Mouse (Mus musculus) urinary bladder, adult 2 months (tissue): ENCODE measurements at regions not wholly inside any gene's neighbourhood (a gene's known extent, or its start where the extent isn't known, plus 50 kb on each side); places are given as distances from the start of the nearest gene placed in this dataset.
"Not testable (repeated sequence)": the region's sequence is repeated elsewhere in the genome, so short reads cannot be mapped to it uniquely, and the experiment has no call there.

Experiments used
- DNase-seq: peaks from one replicate; pipeline ENCODE4 v3.0.0; 2022; ENCODE audit warnings: low spot score

DNA sequence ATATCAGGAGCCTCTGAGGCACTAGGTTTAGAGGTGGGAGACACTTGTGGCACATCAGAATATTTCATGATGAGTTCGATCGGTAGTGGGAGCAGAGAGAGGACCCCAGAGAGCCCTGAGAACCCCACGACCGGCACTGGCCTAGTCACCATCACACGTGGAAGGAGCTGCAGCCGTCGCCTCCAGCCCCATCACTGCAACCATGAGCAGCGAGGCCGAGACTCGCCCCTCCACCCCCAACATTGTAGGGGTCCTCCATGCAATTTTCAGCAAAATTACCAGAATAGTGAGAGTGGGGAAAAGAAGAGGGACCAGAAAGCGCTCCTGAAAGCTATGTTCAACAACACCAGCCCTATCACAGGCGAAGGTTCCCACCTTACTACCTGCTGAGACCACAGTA is 297.0 kb downstream of the Edem1 start:
- DNase-seq, result no peak

DNA sequence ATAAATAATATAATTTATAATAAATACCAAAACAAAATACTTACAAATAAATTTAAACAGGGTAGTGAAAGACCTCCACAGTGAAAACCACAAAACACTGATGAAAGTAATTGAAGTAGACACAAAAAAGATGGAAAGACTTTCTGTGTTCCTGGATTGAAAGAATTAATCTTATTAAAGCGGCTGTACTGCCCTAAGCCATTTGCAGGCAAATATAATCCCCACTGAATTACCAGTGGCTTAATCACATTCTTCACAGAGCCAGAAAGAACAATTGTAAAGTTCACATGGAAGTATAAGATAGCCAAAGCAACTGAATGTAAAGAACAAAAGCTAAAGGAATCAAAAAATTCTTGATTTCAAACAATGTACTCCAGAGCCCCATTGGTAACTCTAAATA is 298.8 kb downstream of the Edem1 start:
- no peak for DNase-seq

DNA sequence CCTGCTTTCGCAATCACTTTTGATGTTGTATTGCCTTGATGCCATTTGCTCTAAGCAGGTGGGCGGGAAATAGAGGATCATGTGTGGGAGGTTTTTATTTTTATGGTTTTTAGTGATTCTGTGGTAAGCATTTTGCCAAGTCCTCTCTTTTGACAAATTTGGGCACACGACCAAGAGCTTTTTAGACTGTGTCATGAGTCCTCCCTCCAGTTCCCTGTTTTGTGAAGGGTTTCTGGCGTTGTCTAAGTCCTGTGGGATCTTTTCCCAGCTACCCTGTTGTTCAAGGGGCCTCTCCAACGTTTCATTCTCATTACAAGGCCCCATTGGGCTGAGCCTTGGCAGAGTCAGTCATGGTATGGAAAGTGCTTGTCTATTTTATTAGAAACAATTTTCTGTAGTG is 317.7 kb downstream of the Edem1 start:
- DNase-seq, result no peak

DNA sequence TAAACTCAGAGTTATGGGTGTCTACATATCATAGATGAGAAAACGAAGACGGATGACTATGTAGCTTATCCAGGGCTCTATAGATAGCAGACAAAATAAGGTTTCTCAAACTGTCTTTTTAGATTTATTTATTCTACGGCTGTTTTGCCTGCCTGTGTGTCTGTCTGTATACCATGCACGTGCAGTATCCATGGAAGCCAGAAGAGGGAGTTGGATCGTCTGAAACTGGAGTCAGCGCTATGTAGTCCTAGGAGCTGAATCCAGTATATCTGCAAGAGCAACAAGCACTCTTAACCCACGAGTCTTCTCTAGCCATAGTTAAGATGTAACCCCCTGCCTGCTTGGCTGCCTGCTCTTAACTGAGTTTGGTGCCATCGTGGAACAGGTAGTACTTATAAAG is 320.6 kb downstream of the Edem1 start:
- DNase-seq, result no peak

DNA sequence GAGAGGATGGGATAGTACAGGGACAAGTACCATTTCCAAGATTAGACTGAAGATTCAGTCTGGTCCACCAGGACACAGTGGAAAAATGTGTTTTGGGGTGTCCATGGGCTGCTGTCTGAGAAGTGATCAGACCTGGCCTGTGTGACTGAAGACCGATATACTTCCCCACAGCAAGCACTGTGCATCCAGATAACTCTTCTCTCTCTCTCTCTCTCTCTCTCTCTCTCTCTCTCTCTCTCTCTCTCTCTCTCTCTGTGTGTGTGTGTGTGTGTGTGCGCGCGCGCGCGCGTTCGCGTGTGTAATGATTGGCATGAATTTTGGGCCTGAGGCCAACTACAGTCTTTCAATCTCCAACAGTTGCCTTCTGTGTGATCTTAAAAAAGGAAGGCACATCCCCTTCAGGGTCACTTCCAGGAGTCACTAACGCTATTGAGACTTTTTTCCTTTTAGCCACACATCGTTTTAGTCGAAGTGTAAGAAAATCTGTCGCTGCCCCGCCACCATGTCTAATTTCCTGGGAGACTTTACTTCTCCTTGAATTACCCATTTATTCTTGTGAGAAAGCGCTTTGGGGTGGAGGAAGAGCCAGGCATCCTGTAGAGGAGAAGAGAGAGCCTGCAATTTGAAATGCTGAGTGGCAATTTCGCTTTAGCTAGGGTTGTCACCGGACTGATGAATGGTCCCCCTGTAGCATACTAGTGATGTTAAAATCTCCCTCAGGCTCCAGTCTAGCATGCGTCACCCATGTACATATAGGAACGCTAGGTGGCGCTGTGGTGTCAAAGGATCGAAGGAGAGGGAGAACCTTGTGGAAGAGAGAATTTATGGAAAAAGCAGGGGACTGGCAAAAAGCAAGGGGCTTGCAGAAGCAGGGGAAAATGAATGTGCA is 321.8 kb downstream of the Edem1 start:
- DNase-seq, result peak; percentile 24

DNA sequence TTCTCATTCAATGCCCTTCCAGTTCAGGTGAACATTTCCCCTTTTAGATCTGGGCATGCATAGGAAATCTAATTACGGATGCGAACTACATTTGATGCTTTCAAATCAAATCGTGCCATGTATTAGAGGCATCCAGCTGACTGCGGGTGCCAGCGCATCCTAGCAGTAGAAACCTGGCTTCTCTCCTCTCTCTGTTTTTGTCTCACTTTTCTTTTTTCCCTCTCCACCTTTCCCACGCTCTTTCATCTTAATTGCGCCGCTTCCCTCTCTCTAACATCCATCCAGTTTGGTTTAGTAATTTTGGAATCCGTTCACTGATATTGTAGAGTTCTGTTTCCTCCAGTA is 322.4 kb downstream of the Edem1 start:
- DNase-seq, result no peak

DNA sequence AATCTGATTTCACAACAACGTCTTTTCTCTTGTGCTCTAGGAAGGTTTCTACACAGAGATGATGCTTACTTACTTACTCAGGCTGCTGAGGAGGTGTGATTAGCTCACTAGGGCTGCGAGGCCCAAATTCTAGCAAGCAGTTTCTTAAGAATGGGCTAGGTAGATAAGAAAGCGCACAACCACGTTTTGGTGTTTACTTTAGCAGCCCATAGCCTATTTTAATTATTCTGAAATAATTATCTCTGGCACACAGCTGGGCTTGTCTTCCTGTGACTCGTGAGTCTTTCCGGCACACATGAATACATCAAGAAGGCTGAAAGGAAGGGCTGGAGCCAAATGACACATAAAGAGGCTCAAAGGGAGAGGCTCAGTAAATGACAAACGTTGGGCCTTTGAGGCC is 325.2 kb downstream of the Edem1 start:
- no peak for DNase-seq

DNA sequence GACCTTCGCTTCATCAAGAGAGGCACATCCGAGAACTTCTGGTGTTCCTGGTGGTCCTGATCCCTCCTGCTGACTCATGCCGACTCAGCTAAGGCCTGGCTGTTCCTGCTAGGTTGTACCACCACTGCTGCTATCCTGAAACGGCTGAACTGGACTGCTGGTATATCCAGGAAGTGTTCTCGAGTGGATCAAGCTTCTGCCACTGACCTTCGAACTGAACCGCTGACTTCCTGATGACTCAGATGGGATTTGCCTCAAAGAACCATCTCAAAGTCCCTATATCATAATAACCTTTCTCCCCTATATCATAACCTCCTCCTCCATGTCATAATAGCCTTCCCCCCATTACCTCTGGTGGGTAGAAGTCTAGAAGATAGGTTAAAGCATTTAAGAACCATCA is 331.1 kb downstream of the Edem1 start:
- no peak for DNase-seq

DNA sequence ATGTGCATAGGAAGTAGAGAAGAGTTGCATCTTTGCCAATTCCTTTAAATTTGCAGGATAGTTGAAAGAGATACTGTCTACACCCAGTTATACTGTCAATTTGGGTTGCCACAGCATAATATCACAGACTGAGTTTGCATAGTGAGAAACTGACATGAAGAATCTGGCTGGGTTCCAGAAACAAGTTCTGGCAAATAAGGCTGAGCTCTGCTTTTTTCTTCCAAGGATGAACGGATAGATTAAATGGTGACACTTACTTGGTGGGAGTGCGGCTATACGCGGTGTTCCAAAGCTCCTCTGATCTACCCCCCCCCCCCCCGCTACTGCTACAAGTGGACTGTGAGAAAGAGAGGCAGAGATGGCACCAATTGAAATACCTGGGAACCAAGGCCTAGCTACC is 339.0 kb downstream of the Edem1 start:
- no peak for DNase-seq

DNA sequence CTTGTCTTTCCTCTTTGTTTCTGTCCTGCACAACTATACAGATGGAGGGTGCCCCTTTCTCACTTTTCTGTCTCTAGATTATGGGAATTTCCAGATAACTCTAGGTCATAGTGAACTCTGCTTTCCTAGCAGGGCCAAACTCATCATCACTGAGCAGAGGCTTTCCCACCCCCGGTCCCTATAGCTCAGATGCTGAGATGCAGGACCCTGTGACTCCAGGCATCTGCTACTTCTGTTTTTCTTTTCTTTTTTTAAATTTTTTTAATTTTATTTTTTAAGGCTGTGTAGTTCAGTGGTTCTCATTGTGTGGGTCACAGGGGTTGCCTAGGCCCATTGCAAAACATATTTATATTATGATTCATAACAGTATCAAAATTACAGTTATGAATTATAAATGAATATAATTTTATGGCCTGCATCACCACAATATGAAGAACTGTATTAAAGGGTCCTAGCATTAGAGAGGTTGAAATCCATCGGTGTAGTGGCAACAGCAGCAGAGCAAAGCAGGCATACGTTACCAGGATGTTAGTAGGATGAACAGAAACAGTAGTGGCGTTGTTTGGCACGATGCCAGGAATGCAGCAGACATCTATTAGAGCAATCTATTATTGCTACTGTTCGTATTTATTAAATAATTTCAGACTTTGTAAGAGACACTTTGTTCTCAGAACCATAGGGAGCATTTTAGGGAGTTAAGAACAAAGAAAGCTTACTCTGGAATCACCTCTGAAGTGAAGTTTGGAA is 343.8 kb downstream of the Edem1 start:
- DNase-seq, result no peak

DNA sequence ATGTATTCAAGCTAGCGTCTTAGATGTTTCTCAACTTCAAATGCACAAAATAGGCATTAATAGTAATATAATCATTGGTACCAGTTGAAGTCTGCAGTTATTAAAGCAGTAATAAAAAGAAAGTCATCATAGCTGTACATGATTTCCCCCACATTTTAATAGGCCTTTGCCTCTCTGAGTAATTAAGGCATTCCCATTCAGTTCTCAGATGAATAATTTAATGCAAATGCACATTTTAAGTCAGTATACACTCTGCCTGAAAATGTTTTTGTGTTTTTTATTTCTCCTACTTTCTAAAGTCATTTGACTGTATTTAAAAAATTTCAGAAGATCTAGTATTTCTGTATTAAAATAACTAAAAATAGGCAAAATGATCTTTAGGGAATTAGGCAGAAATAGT is 344.6 kb downstream of the Edem1 start:
- no peak for DNase-seq

DNA sequence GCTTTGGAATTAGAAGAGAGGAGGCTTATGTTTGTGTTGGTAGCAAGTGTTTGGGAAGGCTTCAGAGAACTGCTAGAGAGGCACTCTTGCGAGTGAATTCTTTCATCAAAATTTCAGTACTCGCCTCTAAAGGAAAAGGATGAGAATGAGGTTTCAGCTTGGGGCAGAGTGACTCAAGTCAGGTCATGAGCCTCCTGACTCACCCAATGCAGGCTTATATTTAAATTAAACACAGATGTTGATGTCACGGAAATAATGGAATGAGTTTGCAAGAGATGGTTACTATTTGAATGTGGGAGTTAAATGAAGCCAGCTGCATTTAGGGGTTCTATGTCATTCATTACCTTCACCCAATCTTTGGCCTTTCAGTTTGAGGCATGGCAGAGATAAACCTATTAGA is 348.4 kb downstream of the Edem1 start:
- DNase-seq, result no peak

DNA sequence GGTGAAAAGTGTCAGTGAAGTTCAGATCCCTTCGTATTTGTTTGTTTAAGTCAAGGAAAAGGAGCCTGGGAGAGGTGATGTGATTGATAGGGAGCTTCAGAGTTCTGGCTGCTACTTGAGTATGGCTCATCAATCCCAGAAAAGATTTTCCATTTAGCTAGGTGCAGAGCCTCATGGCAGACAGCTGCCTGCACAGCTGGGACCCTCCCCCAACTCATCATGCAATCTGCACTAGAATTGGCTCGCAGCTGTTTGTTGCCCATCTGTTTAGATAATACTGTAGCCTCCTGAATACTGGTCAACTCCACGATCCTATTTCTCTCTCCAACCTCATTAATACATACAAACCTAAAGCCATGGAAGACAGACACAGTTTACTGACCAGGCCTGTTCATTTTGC is 354.4 kb downstream of the Edem1 start:
- DNase-seq, result no peak

DNA sequence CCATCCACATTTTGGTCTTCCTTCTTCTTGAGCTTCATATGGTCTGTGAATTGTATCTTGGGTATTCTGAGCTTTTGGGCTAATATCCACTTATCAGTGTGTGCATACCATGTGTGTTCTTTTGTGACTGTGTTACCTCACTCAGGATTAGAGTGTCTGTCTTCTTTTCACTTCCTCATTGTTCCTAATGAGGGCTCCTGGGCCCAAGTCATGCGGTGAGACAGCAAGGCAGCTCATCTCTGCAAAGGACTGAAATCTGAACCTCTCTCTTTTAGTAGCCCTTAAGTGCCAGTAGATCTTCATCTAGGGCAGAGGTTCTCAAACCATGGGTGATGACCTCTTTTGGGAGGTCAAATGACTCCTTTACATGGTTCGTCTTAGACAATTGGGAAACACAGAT is 364.6 kb downstream of the Edem1 start:
- not testable (repeated sequence) for DNase-seq

DNA sequence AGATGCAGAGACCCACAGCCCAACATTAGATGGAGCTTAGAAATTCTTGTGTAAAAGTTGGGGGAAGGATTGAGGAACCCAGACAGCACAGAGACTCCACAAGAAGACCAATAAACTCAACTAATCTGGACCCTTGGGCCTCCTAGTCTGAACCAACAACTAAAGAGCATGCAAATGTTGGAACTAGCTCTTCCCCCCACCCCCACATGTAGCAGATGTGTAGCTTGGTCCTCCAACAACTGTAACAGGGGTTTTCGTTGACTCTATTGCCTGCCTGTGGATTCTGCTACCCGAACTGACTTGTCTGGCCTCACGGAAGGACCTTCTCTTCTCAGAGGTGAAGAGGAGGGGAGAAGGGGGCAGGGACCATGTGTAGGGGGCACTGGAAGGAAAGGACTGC is 365.2 kb downstream of the Edem1 start:
- no peak for DNase-seq

DNA sequence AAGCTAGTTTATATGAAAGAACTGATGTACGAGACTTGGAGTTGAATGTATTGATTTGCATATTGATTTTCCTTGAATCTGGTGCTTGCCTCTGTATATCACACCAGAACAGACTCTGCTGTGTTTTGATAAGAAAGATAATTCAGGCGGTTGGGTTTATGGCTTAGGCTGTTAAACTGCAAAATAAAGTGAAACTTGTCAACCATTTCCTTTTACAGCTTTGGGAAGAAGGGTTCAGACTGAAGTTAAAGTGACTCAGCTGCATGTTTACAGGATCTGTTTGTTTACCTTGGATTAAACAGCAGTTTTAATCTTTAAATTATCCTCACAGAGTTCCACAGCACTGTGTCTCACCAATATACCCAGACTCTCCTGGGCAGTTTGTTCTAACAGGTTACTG is 381.3 kb downstream of the Edem1 start:
- no peak for DNase-seq

DNA sequence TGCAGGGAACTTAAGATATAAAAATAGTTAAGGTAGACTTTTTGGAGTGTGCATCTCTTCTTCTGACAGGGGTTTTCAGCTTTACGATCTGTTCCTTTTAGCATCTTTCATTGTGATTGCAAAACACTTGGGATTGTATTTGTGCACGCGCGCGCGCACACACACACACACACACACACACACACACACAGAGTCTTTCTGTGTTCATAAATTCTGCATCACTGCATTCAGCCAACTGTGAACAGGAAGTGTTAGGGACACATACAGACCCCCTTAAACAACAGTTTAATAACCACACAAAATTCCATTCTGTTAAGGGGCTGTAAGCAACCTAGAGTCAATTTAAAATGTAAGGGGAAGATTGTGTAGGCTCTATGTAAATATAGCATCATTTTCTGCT is 401.9 kb downstream of the Edem1 start:
- DNase-seq, result no peak

DNA sequence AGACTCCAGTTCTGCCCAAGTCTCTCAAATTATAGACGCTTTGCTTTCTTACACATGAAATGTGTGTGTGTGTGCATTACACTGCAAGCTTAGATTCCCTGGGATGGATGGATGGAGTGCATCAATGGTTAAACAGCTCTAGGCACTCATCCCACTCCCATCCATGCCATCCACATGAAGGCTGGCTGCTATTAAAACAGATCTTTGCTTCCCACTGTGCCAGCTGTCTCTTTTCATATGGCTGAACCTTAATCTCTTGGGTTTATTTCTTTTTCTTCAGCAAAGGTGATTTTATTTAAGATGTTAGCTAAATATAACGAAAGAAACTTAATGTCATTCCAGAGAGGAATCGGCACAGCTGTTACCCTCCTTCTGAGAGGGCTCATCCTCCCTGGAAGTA is 405.0 kb downstream of the Edem1 start:
- no peak for DNase-seq

DNA sequence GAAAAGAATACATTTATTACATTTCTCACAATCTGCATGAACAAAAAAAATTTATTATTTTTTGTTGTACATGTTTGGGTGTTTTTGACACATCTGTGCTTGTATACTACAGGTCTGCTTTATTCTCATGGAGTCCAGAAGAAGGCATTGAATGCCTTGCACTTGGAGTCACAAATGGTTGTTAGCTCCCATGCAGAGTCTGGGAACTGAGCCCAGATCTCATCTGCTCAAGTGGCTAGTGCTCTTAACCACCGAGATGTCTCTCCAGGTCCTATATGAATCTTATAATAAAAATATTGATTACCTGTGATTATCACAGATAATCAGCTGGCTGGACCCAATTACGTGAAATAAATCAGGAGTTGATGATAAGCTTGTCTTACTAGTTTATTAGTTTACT is 417.2 kb downstream of the Edem1 start:
- no peak for DNase-seq

DNA sequence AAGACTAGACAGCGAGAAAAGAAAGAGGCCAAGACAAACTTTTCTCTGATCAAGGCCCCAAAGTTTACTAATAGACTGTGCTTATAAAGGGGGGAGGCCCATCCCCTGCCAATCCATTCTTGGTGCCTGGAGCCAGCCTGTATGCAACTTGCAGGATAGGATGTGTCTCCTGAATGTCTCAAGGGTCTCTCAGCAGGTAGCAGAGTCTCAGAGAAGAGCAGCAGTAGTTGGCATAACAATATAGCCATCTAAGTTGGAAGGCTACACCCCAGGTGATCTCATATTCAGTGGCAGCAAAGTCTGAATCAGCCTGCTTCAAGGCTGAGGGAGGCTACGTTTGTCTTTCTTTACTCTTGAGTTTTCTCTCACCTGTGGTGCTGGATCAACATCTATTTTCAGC is 418.1 kb downstream of the Edem1 start:
- not testable (repeated sequence) for DNase-seq
